Mouse (Mus musculus) spleen, embryonic (tissue): ENCODE data around the gene Lemd1.

ENCODE experiments used
- CTCF ChIA-PET: fragments of 350-600 bp; sonication (Branson Sonifier 250); formaldehyde crosslinking; loops from one replicate; lab custom pipeline; 2022; lab: Charles Lee

The Lemd1 gene

GRCm38 (mm10) chr1:132200562-132201510, 9.6 kb downstream of the Lemd1 start:
- CTCF ChIA-PET = interaction anchor here (0.6 to 0.8 kb wide), 2 partner anchors 12 to 240 kb away, joined by 3 read pairs; no protein-coding TSS in a partner anchor

GRCm38 (mm10) chr1:132201511-132201860, 10.3 kb downstream of the Lemd1 start:
- CTCF ChIA-PET = interaction anchor here (0.8 kb wide), 1 partner anchor 13 kb away, joined by 3 read pairs; no protein-coding TSS in a partner anchor

DNA sequence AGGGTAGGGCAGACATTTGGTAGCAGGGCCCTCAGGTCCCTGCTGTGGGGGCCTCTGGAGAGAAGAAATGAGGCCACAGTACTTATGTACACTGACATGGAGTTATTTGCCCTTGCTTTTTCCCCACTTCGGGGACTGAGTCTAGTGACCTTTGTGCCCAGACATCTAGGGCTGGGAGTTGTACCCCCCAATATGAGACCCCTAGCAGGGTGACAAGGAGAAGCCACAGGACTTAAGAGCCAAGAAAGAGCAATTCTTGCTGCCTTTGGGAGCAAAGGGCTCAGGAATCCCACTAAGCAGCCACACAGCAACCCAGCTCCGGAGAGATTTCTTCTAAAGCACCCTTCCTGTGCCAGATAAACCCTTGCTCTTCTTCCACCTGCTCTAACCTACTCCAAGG, 10.7 kb downstream of the Lemd1 start:
- CTCF ChIA-PET = no interaction called here

DNA sequence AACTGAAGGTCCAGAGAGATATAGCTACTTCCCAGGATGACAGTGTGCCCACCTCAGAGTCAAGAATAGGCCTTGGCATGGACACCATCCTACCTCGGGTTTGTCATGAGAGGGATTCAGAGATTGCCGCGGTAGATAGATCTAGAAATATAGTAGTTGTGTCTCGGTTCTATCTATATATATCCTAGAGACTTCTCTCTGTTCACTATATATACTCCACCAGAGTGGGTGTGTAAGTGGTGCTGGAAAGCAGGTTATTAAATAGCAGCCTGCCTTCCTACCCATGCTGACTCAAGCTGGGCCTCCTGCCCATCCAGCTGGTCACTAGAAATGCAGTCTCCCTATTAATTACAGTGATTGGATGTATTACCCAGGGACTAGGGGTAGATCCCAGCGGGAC, 11.5 kb downstream of the Lemd1 start:
- CTCF ChIA-PET = no interaction called here

- CTCF ChIA-PET = no interaction called here
Observed at GRCm38 (mm10) chr1:132205958-132206357, 14.7 kb downstream of the Lemd1 start.

DNA sequence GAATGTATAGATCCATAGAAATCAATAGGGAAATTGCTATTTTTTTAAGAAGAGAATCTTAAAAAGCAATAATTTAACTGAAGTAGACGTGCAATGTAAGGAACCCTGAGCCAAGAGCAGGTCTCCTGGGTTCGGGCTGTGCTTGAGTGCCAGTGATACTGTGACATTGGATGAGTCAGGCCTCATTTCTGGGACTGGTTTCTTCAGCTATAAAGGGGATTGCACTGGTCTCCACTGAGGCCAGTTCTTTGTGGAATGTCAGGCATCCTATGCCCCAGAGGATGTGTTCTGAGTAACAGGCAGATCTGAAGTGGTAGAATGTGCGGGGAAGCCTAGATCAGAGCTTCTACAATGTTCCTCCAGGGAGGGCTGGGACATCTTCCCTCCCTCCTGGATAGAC, 15.6 kb downstream of the Lemd1 start:
- CTCF ChIA-PET = no interaction called here

DNA sequence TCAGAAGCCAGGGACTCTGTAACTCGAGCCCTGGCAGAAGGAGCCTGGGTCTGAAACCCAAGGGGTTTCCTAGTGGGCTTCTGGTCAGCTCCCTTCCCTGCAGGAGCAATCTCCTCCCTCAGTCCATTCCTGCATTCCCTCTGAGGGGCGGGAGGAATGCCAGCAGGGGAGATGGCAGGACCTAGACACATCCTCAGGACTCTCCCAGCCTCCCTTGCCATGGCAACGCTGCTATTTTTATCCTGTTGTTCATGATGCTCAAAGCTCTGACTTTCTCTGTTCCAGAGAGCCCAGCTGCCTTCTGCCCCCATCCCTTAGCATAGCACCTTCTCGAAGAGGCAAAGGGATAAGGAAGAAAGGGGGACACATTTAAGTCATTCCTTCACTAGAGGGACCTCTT, 16.9 kb downstream of the Lemd1 start:
- CTCF ChIA-PET = no interaction called here

GRCm38 (mm10) chr1:132209400-132209799, 18.2 kb downstream of the Lemd1 start:
- CTCF ChIA-PET = no interaction called here

DNA sequence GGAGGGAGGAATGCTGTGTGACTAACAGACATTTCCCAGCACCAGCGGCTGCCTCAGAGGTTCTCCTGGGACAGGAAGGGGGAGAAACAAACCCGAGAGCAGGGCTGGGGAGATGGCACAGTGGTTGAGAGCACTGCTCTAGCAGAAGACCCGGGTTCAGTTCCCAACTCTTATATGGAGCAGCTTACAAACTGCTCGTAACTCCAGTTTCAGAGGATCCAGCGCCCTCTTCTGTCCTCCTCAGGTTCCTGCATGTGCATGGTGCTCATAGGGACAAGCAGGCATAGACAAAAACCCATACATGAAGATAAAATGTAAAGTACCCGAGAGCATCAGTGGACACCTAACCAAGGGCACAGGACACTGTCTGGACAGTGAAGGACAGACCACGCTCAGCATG, 19.7 kb downstream of the Lemd1 start:
- CTCF ChIA-PET = no interaction called here

DNA sequence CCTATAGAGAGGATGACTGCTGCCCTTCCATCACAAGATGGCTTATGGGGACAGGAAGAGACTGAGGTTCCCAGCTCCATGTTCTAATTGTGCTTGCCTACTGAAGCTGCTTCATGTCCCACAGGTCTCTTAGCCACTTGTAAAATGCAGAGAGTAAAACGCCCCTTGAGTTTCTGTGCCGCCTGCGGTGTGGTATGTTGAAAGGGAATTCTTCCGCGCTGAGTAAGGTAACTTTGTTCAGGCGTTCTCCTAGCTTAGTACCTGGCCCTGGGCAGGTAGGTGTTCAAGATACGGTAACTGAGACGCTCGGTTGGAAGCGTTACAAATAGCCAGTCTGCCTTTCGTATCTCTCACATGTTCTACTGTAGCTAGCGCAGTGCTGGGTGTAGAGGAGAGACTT, 20.4 kb downstream of the Lemd1 start:
- CTCF ChIA-PET = no interaction called here

DNA sequence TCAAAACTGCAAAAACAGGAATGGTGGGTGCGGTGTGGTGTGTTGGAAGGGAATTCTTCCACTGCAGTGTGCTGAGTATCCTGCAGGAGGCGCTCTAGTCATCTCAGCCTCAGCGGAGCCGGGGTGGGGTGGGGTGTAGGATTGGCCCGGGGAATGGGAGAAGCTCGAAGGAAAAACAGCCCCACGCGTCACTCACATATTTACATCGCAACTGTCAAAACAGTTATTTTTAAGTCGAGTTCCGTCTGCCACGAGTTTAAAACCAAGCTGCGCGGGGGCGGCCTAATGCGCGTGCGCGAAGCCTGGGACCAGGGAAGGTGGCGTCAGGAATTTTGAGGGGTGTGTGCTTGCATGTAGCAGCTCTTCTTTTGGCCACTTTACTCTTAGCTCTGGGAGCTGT, 21.0 kb downstream of the Lemd1 start:
- CTCF ChIA-PET = no interaction called here

DNA sequence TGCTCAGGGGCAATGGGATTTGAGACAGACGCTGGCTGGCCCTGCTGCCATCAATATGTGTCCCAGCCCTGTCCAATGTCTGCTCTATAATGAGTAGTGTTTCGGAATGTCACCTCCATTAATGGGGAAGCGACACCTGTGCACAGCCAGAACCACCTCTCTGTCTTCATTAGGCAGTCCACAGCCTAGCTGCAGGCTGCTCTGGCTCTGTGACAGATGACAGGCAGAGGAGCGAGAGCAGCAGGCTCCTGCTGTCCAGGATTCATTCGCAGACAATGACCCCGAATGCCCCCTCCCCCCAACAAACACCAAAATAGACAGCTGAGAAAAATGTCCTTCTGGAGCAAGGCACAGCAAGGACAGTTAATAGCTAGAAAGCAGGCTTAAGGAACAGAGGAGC, 21.8 kb downstream of the Lemd1 start:
- CTCF ChIA-PET = interaction anchor here (0.7 kb wide), 1 partner anchor 935 kb away, joined by 3 read pairs; no protein-coding TSS in a partner anchor

DNA sequence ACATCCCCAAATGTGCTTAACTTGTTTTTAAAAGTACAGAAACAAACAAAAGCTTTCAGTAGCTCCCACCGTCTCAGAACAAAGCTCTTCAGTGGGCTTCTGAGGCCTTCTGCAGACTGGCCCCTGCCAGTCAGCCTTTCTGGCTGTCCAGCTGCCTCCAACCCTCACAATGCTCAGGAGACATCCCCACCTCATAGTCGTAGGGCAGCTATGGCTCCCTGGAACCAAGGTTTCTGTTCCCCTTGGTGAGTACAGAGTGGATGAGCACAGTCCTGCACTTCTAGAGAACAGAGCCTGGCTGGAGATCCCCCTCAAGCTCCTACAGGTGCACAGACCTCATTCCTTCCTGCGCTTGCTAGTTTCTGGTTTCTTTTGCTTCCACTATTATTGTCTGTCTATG, 25.0 kb downstream of the Lemd1 start:
- CTCF ChIA-PET = no interaction called here

DNA sequence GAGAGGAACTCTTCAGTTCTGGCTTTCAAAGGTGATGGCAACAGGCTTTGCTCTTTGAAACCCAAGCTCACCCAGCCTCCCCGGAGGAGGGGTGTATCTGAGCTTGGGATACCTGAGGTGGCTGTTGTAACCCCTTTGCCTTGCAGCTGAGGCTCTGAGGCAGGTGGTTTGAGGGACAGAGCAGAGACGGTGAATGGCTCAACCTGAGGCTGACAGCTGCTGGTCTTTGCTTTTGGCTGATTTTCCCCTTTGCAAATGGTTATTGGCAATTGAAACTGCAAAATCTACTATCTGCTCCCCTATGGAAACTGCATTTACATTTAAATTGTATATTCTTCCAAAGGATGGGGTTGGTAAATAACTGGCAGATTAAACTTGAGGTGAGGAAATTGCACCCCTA, 30.4 kb downstream of the Lemd1 start:
- CTCF ChIA-PET = no interaction called here

- CTCF ChIA-PET = interaction anchor here (0.7 kb wide), 1 partner anchor 238 kb away, joined by 3 read pairs; no protein-coding TSS in a partner anchor
Observed at GRCm38 (mm10) chr1:132222166-132222565, 30.9 kb downstream of the Lemd1 start.

DNA sequence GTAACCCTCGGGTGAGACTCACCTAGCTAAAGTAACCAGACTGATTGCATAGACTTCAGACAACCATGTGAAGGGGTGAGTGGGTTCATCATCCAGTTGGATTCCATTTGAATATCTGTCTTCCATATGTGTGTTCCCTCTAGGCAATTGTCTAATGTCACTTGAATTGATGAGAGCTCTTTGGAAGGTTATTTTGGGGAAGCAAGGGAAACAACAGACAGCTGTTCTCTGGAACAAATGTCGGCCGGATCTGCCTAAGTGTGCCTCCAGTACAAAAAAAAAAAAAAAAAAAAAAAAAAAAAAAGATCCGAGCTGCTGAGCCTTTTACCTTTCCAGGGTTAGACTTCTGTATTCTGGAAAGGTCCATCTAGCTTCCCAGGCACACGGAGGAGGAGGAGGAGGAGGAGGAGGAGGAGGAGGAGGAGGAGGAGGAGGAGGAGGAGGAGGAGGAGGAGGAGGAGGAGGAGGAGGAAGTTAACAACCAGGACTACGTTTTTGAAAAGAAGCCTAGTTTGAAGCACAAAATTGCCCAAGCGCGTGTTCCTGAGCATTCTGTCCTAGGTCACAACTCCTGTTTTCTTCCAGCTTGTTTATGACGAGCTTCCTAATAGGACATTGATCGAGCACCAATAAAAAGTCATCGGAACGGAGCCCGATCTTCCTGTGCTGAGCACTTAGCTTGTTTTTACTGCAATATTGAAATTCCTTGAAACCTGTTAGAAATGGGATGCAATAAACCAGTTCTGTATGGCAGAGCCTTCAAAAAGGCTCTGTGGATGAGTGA, 35.3 kb downstream of the Lemd1 start:
- CTCF ChIA-PET = no interaction called here

DNA sequence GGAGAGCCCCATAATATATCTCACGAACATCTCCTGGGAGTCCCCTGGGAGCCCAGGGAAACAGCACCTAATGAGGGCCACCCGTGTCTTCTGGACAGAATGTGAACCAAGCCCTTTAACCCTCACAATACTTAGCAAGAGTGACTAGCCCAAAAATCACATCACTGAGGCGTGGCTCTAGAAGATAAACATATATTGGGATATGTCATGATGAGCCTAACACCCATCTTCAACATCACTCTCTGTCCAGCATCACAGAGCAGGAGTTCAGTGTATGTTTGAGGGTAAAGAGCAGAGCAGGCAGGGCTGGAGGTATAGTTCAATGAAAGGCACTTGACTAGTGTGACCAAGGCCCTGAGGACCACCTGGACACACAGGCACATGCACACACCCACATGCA, 38.4 kb downstream of the Lemd1 start, which contains the start of gene Gm10188:
Gm10188 (minus strand) TSS at position 101 of the 400 bp plus-strand sequence.
- CTCF ChIA-PET = no interaction called here

GRCm38 (mm10) chr1:132231470-132232274, 40.4 kb downstream of the Lemd1 start:
- CTCF ChIA-PET = interaction anchor here (0.6 kb wide), 1 partner anchor 11 kb away, joined by 17 read pairs; no protein-coding TSS in a partner anchor

- CTCF ChIA-PET = no interaction called here
Observed at GRCm38 (mm10) chr1:132233566-132233965, 42.3 kb downstream of the Lemd1 start.

DNA sequence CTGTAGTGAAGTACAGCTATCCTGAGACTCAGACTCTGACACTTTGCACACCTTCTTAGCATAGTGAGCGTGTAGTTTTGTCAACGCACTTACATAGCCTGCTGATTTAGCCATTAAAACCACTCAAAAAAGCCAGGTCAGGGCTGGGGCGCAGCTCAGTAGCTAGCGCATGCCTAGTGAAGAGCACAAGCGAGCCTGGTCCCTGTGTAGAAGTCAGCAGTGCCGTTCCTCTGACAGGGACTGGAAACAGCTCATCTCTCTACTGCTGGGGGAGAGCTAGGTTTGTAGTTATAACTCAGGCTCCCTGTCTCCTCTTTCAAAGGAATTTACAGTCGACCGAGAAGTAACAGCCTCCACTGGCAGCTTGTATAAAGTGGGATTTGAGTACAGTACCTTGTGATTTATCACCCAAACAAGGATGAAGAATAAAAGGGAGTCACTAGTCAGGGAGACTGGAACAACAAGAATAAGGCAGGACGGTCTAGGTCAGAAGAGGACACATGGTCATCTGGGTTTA, 43.6 kb downstream of the Lemd1 start:
- CTCF ChIA-PET = interaction anchor here (0.6 kb wide), 1 partner anchor 81 kb away, joined by 3 read pairs; no protein-coding TSS in a partner anchor

- CTCF ChIA-PET = interaction anchor here (0.8 kb wide), 1 partner anchor 522 kb away, joined by 3 read pairs; no protein-coding TSS in a partner anchor
Observed at GRCm38 (mm10) chr1:132237585-132238159, 46.4 kb downstream of the Lemd1 start.
